Mouse (Mus musculus): ENCODE results near the gene Tll2.

The Tll2 gene

DNA sequence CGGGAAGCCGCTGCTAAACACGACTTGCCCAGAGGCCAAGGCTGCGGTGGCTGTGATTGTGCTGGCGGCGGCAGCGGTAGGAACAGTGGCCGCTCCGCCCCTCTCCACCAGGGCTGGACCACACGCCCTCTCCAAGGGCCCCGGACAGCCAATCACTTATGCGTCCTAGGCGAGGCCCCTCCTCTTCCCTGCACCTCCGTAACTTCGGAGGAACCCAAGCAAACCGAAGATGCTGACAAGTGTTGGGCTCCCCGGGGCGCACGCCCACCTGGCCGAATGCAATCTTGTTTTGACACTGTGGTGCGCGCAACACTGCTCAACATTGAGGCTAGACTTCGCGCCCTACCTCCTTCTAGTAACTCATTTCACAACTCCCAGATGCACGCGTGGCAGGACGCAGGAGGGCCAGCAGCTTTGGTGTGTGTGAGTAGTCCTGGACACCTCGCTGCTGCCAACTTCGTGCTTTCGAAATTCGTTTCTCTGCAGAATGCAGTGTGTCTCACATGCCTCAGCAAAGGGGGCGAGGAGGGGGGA is at the start of gene Tll2:
Gene Tll2 (minus strand): TSS at position 25 of the 534 bp plus-strand sequence.
- peak; percentile 63 for DNase-seq (ENCODE audit: low spot score)

GRCm38 (mm10) chr19:41254584-41254983 is 47.9 kb upstream of the Tll2 start:
- DNase-seq (ENCODE audit: low spot score) = no peak

GRCm38 (mm10) chr19:41248968-41249367 is 42.3 kb upstream of the Tll2 start:
- DNase-seq (ENCODE audit: low spot score) = no peak

- DNase-seq (ENCODE audit: low spot score) = no peak
These were observed 41.6 kb upstream of the Tll2 start for GRCm38 (mm10) chr19:41248271-41248670.

DNA sequence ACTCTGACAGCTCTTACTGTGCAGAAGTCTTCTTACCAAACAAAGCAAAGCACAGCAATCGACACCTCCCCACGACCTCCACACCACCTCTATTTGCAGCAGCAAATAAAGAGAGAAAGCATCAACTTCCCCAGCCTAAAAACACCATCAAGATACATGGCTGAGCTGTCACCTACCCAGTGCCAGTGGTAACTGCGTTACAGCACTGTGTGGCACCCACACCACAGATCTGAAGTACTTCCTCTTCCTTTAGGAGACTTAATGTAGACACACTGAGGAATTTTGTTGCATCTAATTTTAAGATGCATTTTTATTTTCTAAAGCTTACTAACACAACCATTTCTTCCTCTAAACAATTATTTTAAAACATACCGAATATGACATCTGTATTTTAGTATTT is 39.6 kb upstream of the Tll2 start:
- no peak for DNase-seq (ENCODE audit: low spot score)

- peak; percentile 9 for DNase-seq (ENCODE audit: low spot score)
These were observed 37.9 kb upstream of the Tll2 start for GRCm38 (mm10) chr19:41244581-41244980.

- no peak for DNase-seq (ENCODE audit: low spot score)
These were observed 35.4 kb upstream of the Tll2 start for GRCm38 (mm10) chr19:41241997-41242396.

GRCm38 (mm10) chr19:41233698-41234097 is 27.1 kb upstream of the Tll2 start:
- no peak for DNase-seq (ENCODE audit: low spot score)

DNA sequence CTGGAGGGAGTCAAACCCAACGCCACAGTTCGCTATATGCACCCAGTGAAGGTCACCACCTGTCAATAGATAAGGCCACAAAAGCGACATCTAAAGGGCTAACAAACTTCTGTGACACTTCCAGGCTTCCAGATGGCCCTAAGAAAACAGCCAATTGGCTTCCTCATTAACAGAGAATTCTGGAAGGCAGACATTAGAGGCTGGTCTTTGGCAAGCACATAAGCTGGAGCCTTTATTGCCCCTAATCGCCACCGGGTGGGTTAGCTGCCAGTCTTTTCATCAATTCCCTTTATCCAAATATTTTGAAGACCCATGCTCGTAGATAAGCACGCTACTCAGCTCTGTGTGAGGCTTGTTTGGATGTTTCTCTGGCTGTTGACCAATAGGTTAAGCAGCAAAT is 1.7 kb upstream of the Tll2 start:
- no peak for DNase-seq (ENCODE audit: low spot score)

- DNase-seq (ENCODE audit: low spot score) = no peak
These were observed 409 bp downstream of the Tll2 start for GRCm38 (mm10) chr19:41206041-41206810.

GRCm38 (mm10) chr19:41204159-41205081 is 2.2 kb downstream of the Tll2 start:
- DNase-seq (ENCODE audit: low spot score) = no peak

DNA sequence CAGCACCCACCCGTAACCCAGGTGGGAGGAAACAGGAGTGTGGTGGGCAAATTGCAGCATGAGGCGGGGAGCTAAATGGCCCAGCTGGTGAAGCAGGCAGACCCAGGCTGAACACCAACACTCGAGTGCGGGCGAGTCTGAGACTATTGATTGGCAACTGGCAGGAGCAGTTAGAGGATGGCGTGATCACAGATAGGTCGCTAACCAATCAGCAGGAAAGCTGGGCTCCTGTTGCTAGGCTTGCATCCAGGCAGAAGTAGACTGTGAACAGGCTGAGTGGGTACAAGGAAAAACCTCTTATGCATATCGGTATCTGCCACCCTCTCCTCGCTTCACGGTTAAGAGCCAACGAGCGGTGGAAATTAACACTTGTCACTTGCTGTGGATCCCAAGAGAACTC is 9.0 kb downstream of the Tll2 start:
- no peak for DNase-seq (ENCODE audit: low spot score)

GRCm38 (mm10) chr19:41193379-41193778 is 13.3 kb downstream of the Tll2 start:
- no peak for DNase-seq (ENCODE audit: low spot score)

DNA sequence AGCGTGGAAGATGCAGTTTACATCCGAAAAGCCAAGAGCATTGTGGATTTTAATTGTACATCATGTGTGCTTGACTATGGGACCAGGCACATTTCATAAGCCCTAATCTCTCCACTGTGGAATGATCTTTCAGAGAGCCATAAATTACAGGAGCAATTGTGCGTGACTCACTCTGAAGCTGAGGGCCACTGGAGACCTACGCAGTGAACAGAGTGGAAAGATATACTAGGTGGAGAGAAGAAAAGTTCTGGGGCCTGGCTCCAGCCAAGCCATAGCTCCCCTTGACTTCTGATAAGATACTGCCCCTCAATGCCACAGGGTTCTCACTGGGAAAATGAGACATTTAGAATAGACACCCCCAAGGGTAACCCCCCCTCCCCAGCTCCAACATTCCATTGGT is 13.7 kb downstream of the Tll2 start:
- no peak for DNase-seq (ENCODE audit: low spot score)

DNA sequence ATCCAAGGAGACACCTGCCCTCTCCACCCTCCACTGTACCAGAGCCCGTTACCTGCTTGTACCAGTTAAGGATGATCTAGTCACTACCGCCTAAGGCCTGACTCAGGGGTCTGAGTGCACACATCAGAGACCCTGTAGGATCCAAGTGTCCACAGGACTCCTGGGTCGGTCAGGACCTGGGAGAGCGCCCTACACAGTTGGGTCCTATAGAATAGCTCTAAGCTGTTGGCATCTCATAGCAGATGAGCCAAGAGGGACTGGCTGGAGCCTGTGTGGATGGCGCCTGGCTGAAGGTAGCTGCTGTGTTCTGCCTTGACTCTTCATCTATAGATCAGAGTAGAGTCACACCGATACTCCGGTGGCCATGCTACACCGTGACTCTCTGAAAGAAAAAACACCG is 14.9 kb downstream of the Tll2 start:
- no peak for DNase-seq (ENCODE audit: low spot score)

GRCm38 (mm10) chr19:41190876-41191434 is 15.7 kb downstream of the Tll2 start:
- no peak for DNase-seq (ENCODE audit: low spot score)

- DNase-seq (ENCODE audit: low spot score) = no peak
These were observed 29.3 kb downstream of the Tll2 start for GRCm38 (mm10) chr19:41177331-41177730.

- no peak for DNase-seq (ENCODE audit: low spot score)
These were observed 29.8 kb downstream of the Tll2 start for GRCm38 (mm10) chr19:41176881-41177280.

- DNase-seq (ENCODE audit: low spot score) = no peak
These were observed 40.8 kb downstream of the Tll2 start for GRCm38 (mm10) chr19:41165914-41166235.

- DNase-seq (ENCODE audit: low spot score) = no peak
These were observed 41.3 kb downstream of the Tll2 start for GRCm38 (mm10) chr19:41165144-41165913.

GRCm38 (mm10) chr19:41164447-41165095 is 42.1 kb downstream of the Tll2 start:
- DNase-seq (ENCODE audit: low spot score) = no peak
